Mouse (Mus musculus): Measurements from ENCODE around the gene Gm47429.
"Not testable (repeated sequence)": the region's sequence is repeated elsewhere in the genome, so short reads cannot be mapped to it uniquely, and the experiment has no call there.

Gm47429 gene

GRCm38 (mm10) chr13:50443812-50444211 is at the start of gene Gm47429:
Gm47429 (minus strand) TSS chr13:50443912.
- DNase-seq = no peak

GRCm38 (mm10) chr13:50488510-50488909 is 44.8 kb upstream of the Gm47429 start:
- not testable (repeated sequence) for DNase-seq

- no peak for DNase-seq
Measured at GRCm38 (mm10) chr13:50467007-50467406, 23.3 kb upstream of the Gm47429 start, which contains the start of gene Nutm2. Nutm2 (plus strand) TSS chr13:50467307.

- DNase-seq = no peak
Measured at GRCm38 (mm10) chr13:50464621-50465562, 21.2 kb upstream of the Gm47429 start.

- DNase-seq = not testable (repeated sequence)
Measured at GRCm38 (mm10) chr13:50460433-50460832, 16.7 kb upstream of the Gm47429 start.

GRCm38 (mm10) chr13:50453426-50453825 is 9.7 kb upstream of the Gm47429 start:
- DNase-seq = no peak

- DNase-seq = not testable (repeated sequence)
Measured at GRCm38 (mm10) chr13:50452266-50452665, 8.6 kb upstream of the Gm47429 start.

GRCm38 (mm10) chr13:50445261-50445660 is 1.5 kb upstream of the Gm47429 start:
- peak; percentile 81 for DNase-seq

- DNase-seq = no peak
Measured at GRCm38 (mm10) chr13:50426686-50427085, 17.0 kb downstream of the Gm47429 start.

- no peak for DNase-seq
Measured at GRCm38 (mm10) chr13:50424517-50424916, 19.2 kb downstream of the Gm47429 start.

- DNase-seq = no peak
Measured at GRCm38 (mm10) chr13:50423625-50424209, 20.0 kb downstream of the Gm47429 start.

- DNase-seq = no peak
Measured at GRCm38 (mm10) chr13:50418421-50418820, 25.3 kb downstream of the Gm47429 start.

- peak; percentile 87 for DNase-seq
Measured at GRCm38 (mm10) chr13:50417389-50418183, 26.1 kb downstream of the Gm47429 start, which contains the start of gene Fbxw17. Fbxw17 (plus strand) TSS chr13:50417864.

Measured in retina, postnatal 1 day (tissue).